Mouse (Mus musculus) midbrain, embryonic 11.5 days (tissue): ENCODE measurements at regions not wholly inside any gene's neighbourhood (a gene's known extent, or its start where the extent isn't known, plus 50 kb on each side); places are given as distances from the start of the nearest gene placed in this dataset.
A peak's percentile ranks its signal among the peaks of the same experiment; 100 is the strongest.

Source experiments
- ATAC-seq: fragments of 200-750 bp; cut with Nextera tagmentation; 2 replicates; pipeline ENCODE4 v1.8.0; 2017; ENCODE audit warnings: moderate TSS enrichment, moderate library complexity; ENCODE audit not compliant: low FRiP score
- DNase-seq: peaks from one replicate; pipeline ENCODE4 v3.0.0; 2015; ENCODE audit warnings: low spot score; ENCODE audit errors: missing footprints
- H3K27ac ChIP-seq: fragments of 300-500 bp; sonication (generic); 2 replicates; pipeline ENCODE4 v1.5.1; 2014; ENCODE audit warnings: low read depth, low read length
- H3K27me3 ChIP-seq: fragments of 300-500 bp; sonication (generic); 2 replicates; pipeline ENCODE4 v1.6.1; 2014; ENCODE audit warnings: mild to moderate bottlenecking, low read length, moderate library complexity, mixed read lengths; ENCODE audit not compliant: control insufficient read depth, insufficient read depth
- H3K36me3 ChIP-seq: fragments of 300-500 bp; sonication (generic); 2 replicates; pipeline ENCODE4 v1.6.1; 2014; ENCODE audit warnings: mild to moderate bottlenecking, low read length, moderate library complexity, mixed read lengths; ENCODE audit not compliant: control insufficient read depth, insufficient read depth
- H3K4me1 ChIP-seq: fragments of 300-500 bp; sonication (generic); 2 replicates; pipeline ENCODE4 v1.6.1; 2014; ENCODE audit warnings: low read length; ENCODE audit not compliant: control insufficient read depth, insufficient read depth
- H3K4me2 ChIP-seq: fragments of 300-500 bp; sonication (generic); 2 replicates; pipeline ENCODE4 v1.6.1; 2014; ENCODE audit warnings: mild to moderate bottlenecking, moderate library complexity
- H3K4me3 ChIP-seq: fragments of 300-500 bp; sonication (generic); 2 replicates; pipeline ENCODE4 v1.5.1; 2014; ENCODE audit warnings: low read depth, low read length
- H3K9ac ChIP-seq: fragments of 300-500 bp; sonication (generic); 2 replicates; pipeline ENCODE4 v1.6.1; 2014; ENCODE audit warnings: low read length
- H3K9me3 ChIP-seq: fragments of 300-500 bp; sonication (generic); 2 replicates; pipeline ENCODE4 v1.6.1; 2016; ENCODE audit warnings: low read length; ENCODE audit not compliant: control insufficient read depth
- WGBS: fragments of 180-500 bp; shearing (Covaris S2); extraction: QIAGEN DNeasy Blood & Tissue Kit; methylation state at CpG from one replicate; pipeline ENCODE4 v1.1.7; 2014; 5-methylcytosine and 5-hydroxymethylcytosine counted together

GRCm38 (mm10) chr4:12474421-12474820, 302.6 kb upstream of the Fam92a start:
- Histone ChIP-seq H3K9ac (no peak overlapping the region), H3K9me3 (no peaks in the 10 kb centered on the region), H3K36me3 (no peaks in the 10 kb centered on the region), H3K4me3 (no peak overlapping the region), H3K4me1 (no peaks in the 10 kb centered on the region), H3K4me2 (no peak overlapping the region), H3K27me3 (no peaks in the 10 kb centered on the region), H3K27ac (no peak overlapping the region)
- no peak for ATAC-seq
- 70% methylated on average over 1 of the region's 1 CpGs for WGBS
- peak; percentile 65 for DNase-seq

GRCm38 (mm10) chr4:12461701-12462100, 289.9 kb upstream of the Fam92a start:
- no peaks in the 10 kb centered on the region for H3K4me1 ChIP-seq
- WGBS = 83% methylated on average over 2 of the region's 2 CpGs
- peak; percentile 68 for DNase-seq
- H3K4me2 ChIP-seq = no peak overlapping the region
- no peaks in the 10 kb centered on the region for H3K36me3 ChIP-seq
- no peaks in the 10 kb centered on the region for H3K9me3 ChIP-seq
- H3K27me3 ChIP-seq = no peaks in the 10 kb centered on the region
- H3K27ac ChIP-seq = no peak overlapping the region
- no peak overlapping the region for H3K4me3 ChIP-seq
- no peak overlapping the region for H3K9ac ChIP-seq
- ATAC-seq = no peak

GRCm38 (mm10) chr4:12461251-12461650, 289.4 kb upstream of the Fam92a start:
- Histone ChIP-seq H3K27ac (no peak overlapping the region), H3K9me3 (no peaks in the 10 kb centered on the region), H3K27me3 (no peaks in the 10 kb centered on the region), H3K36me3 (no peaks in the 10 kb centered on the region), H3K4me2 (no peak overlapping the region), H3K9ac (no peak overlapping the region), H3K4me3 (no peak overlapping the region), H3K4me1 (no peaks in the 10 kb centered on the region)
- WGBS = 85% methylated on average over 4 of the region's 4 CpGs
- no peak for ATAC-seq
- DNase-seq = peak; percentile 49

GRCm38 (mm10) chr4:12457978-12458597, 286.3 kb upstream of the Fam92a start:
- no peak for ATAC-seq
- peak; percentile 64 for DNase-seq
- no peak overlapping the region for H3K27ac ChIP-seq

GRCm38 (mm10) chr4:12452086-12452485, 280.3 kb upstream of the Fam92a start:
- H3K4me3 ChIP-seq = no peak overlapping the region
- H3K9me3 ChIP-seq = no peaks in the 10 kb centered on the region
- H3K27me3 ChIP-seq = no peaks in the 10 kb centered on the region
- H3K36me3 ChIP-seq = no peaks in the 10 kb centered on the region
- H3K9ac ChIP-seq = no peak overlapping the region
- DNase-seq (no peak), ATAC-seq (no peak)
- no peaks in the 10 kb centered on the region for H3K4me1 ChIP-seq
- H3K4me2 ChIP-seq = no peak overlapping the region
- H3K27ac ChIP-seq = no peak overlapping the region
- WGBS = 90% methylated on average over 2 of the region's 2 CpGs

More at GRCm38 (mm10) chr4:12457978-12458597, 286.3 kb upstream of the Fam92a start:
- no peaks in the 10 kb centered on the region for H3K4me1 ChIP-seq
- H3K36me3 ChIP-seq = no peaks in the 10 kb centered on the region
- no peaks in the 10 kb centered on the region for H3K9me3 ChIP-seq
- 85% methylated on average over 8 of the region's 8 CpGs for WGBS
- H3K9ac ChIP-seq = no peak overlapping the region
- no peak overlapping the region for H3K4me2 ChIP-seq
- no peaks in the 10 kb centered on the region for H3K27me3 ChIP-seq
- H3K4me3 ChIP-seq = no peak overlapping the region

GRCm38 (mm10) chr4:12425507-12425906, 253.7 kb upstream of the Fam92a start:
- 37% methylated on average over 3 of the region's 3 CpGs for WGBS
- no peaks in the 10 kb centered on the region for H3K9me3 ChIP-seq
- no peak overlapping the region for H3K9ac ChIP-seq
- H3K27me3 ChIP-seq = no peaks in the 10 kb centered on the region
- no peaks in the 10 kb centered on the region for H3K36me3 ChIP-seq
- H3K4me2 ChIP-seq = no peak overlapping the region
- no peak for DNase-seq
- no peak overlapping the region for H3K4me3 ChIP-seq
- H3K4me1 ChIP-seq = no peaks in the 10 kb centered on the region
- no peak for ATAC-seq
- no peak overlapping the region for H3K27ac ChIP-seq

- ATAC-seq (peak; percentile 64; the same call in 1 of the 2 replicates), DNase-seq (no peak)
- no peaks in the 10 kb centered on the region for H3K9me3 ChIP-seq
- H3K36me3 ChIP-seq = no peaks in the 10 kb centered on the region
- H3K4me3 ChIP-seq = no peak overlapping the region
- H3K4me2 ChIP-seq = no peak overlapping the region
- 80% methylated on average over 16 of the region's 16 CpGs for WGBS
- H3K27me3 ChIP-seq = no peaks in the 10 kb centered on the region
- H3K9ac ChIP-seq = no peak overlapping the region
- peak overlapping the region; percentile 27; the same call in 1 of the 2 replicates for H3K27ac ChIP-seq
- H3K4me1 ChIP-seq = no peaks in the 10 kb centered on the region
These were observed 250.0 kb upstream of the Fam92a start for GRCm38 (mm10) chr4:12421628-12422319.

- ATAC-seq (no peak), DNase-seq (no peak)
- Histone ChIP-seq H3K9ac (no peak overlapping the region), H3K4me2 (no peak overlapping the region), H3K27ac (no peak overlapping the region), H3K27me3 (no peaks in the 10 kb centered on the region), H3K9me3 (no peaks in the 10 kb centered on the region), H3K4me1 (peaks cover 2% of the 10 kb centered on the region; the same call in 1 of the 2 replicates), H3K36me3 (no peaks in the 10 kb centered on the region), H3K4me3 (no peak overlapping the region)
- 73% methylated on average over 3 of the region's 3 CpGs for WGBS
These were observed 246.3 kb upstream of the Fam92a start for GRCm38 (mm10) chr4:12418086-12418485.

GRCm38 (mm10) chr4:12395344-12395743, 223.5 kb upstream of the Fam92a start:
- no peak for ATAC-seq
- Histone ChIP-seq H3K4me2 (no peak overlapping the region), H3K36me3 (no peaks in the 10 kb centered on the region), H3K9me3 (no peaks in the 10 kb centered on the region), H3K27ac (no peak overlapping the region), H3K9ac (no peak overlapping the region), H3K4me1 (no peaks in the 10 kb centered on the region), H3K4me3 (no peak overlapping the region), H3K27me3 (no peaks in the 10 kb centered on the region)
- 84% methylated on average over 1 of the region's 1 CpGs for WGBS
- DNase-seq = no peak
